Mouse (Mus musculus) heart, postnatal 36 days (tissue): ENCODE measurements around the gene Litaf. TPM values are rescaled to one million over a fixed set of nuclear protein-coding genes. Genes with fewer than 3 reads are reported as not detected.
A peak's percentile ranks its signal among the peaks of the same experiment; 100 is the strongest.

Experiments used
- DNase-seq, 2 experiments: peaks; one replicate each; pipeline ENCODE4 v3.0.0; 2021 to 2022
- intact Hi-C: fragments of 180-260 bp; cut with DNase I; formaldehyde crosslinking; loops from one replicate; pipeline ENCODE4 v1.15.1; 2025
- total RNA-seq, 2 experiments: library from RNA; stranded (reverse); gene quantifications; 2 replicates each; pipeline ENCODE4 v1.2.3; 2021

The Litaf gene
- total RNA-seq = 10 to 100 TPM; 19.9 to 21.7 TPM

- DNase-seq = peak; percentile 96
- intact Hi-C loops = loop anchor here (2.0 kb wide), 1 partner anchor 67 kb away; no protein-coding TSS in a partner anchor
These were observed at the start of gene Litaf for GRCm38 (mm10) chr16:11066029-11066832. Gene Litaf, minus strand, starts transcription at chr16:11066157.

GRCm38 (mm10) chr16:11109198-11109740, 43.3 kb upstream of the Litaf start:
- intact Hi-C loops = loop anchor here (1.0 to 2.0 kb wide), 2 partner anchors 73 to 236 kb away; no protein-coding TSS in a partner anchor
- DNase-seq = no peak

GRCm38 (mm10) chr16:11104905-11105304, 38.9 kb upstream of the Litaf start:
- no peak for DNase-seq
- intact Hi-C loops = no loop called here

- intact Hi-C loops = no loop called here
These were observed 31.3 kb upstream of the Litaf start for GRCm38 (mm10) chr16:11097301-11097700.

GRCm38 (mm10) chr16:11093717-11094386, 27.9 kb upstream of the Litaf start:
- DNase-seq = no peak
- intact Hi-C loops = loop anchor here (2.0 kb wide), 2 partner anchors 13 to 49 kb away; no protein-coding TSS in a partner anchor

More at GRCm38 (mm10) chr16:11097301-11097700, 31.3 kb upstream of the Litaf start:
- no peak for DNase-seq

- DNase-seq = no peak
- intact Hi-C loops = loop anchor here (2.0 kb wide), 2 partner anchors 14 to 48 kb away; no protein-coding TSS in a partner anchor
These were observed 26.6 kb upstream of the Litaf start for GRCm38 (mm10) chr16:11092523-11092922.

GRCm38 (mm10) chr16:11092061-11092460, 26.1 kb upstream of the Litaf start:
- DNase-seq = no peak
- intact Hi-C loops = loop anchor here (2.0 kb wide), 2 partner anchors 15 to 47 kb away; no protein-coding TSS in a partner anchor

- intact Hi-C loops = loop anchor here (1.0 kb wide), 1 partner anchor 18 kb away; no protein-coding TSS in a partner anchor
- no peak for DNase-seq
These were observed 25.0 kb upstream of the Litaf start for GRCm38 (mm10) chr16:11090836-11091570.

GRCm38 (mm10) chr16:11086856-11087588, 21.1 kb upstream of the Litaf start:
- DNase-seq = no peak
- intact Hi-C loops = no loop called here

GRCm38 (mm10) chr16:11086299-11086698, 20.3 kb upstream of the Litaf start:
- intact Hi-C loops = no loop called here
- no peak for DNase-seq

- intact Hi-C loops = no loop called here
- no peak for DNase-seq
These were observed 18.2 kb upstream of the Litaf start for GRCm38 (mm10) chr16:11084181-11084580.

GRCm38 (mm10) chr16:11078216-11078869, 12.4 kb upstream of the Litaf start:
- no peak for DNase-seq
- intact Hi-C loops = no loop called here

- no peak for DNase-seq
- intact Hi-C loops = no loop called here
These were observed 11.7 kb upstream of the Litaf start for GRCm38 (mm10) chr16:11077601-11078201.

- intact Hi-C loops = loop anchor here (1.0 to 5.0 kb wide), 2 partner anchors 17 to 36 kb away; no protein-coding TSS in a partner anchor
These were observed 7.1 kb upstream of the Litaf start for GRCm38 (mm10) chr16:11073060-11073459.

GRCm38 (mm10) chr16:11072454-11072853, 6.5 kb upstream of the Litaf start:
- DNase-seq = no peak
- intact Hi-C loops = loop anchor here (5.0 kb wide), 1 partner anchor 35 kb away; no protein-coding TSS in a partner anchor

More at GRCm38 (mm10) chr16:11073060-11073459, 7.1 kb upstream of the Litaf start:
- no peak for DNase-seq

GRCm38 (mm10) chr16:11071887-11072286, 5.9 kb upstream of the Litaf start:
- intact Hi-C loops = loop anchor here (5.0 kb wide), 1 partner anchor 35 kb away; no protein-coding TSS in a partner anchor

GRCm38 (mm10) chr16:11071176-11071575, 5.2 kb upstream of the Litaf start:
- peak in 1 of 2 experiments; percentile 47 for DNase-seq
- intact Hi-C loops = loop anchor here (5.0 kb wide), 1 partner anchor 34 kb away; no protein-coding TSS in a partner anchor

More at GRCm38 (mm10) chr16:11071887-11072286, 5.9 kb upstream of the Litaf start:
- no peak for DNase-seq
